Mouse (Mus musculus) left cerebral cortex, postnatal 4 days (tissue): Measurements from ENCODE around the gene Tgfbr3. TPM values are rescaled to one million over a fixed set of nuclear protein-coding genes. Genes with fewer than 3 reads are reported as not detected.

Source experiments
- DNase-seq: peaks from one replicate; pipeline ENCODE4 v3.0.0-alpha.2; 2022
- intact Hi-C: fragments of 180-260 bp; cut with DNase I; formaldehyde crosslinking; loops from one replicate; pipeline ENCODE4 v1.15.1; 2025
- total RNA-seq, 2 experiments: library from RNA; stranded (reverse); gene quantifications; 2 replicates each; pipeline ENCODE4 v1.2.3; 2021

Tgfbr3 gene
- total RNA-seq, result 1 to 10 TPM; 6.7 to 8.7 TPM

GRCm38 (mm10) chr5:107289234-107289764 is at the start of gene Tgfbr3:
Tgfbr3 (minus strand) TSS chr5:107289629.
- intact Hi-C loops, result no loop called here
- peak; percentile 82 for DNase-seq

- intact Hi-C loops, result no loop called here
Observed at GRCm38 (mm10) chr5:107330916-107331421, 41.5 kb upstream of the Tgfbr3 start, which contains the start of gene Brdt. Brdt (plus strand) TSS chr5:107331159.

DNA sequence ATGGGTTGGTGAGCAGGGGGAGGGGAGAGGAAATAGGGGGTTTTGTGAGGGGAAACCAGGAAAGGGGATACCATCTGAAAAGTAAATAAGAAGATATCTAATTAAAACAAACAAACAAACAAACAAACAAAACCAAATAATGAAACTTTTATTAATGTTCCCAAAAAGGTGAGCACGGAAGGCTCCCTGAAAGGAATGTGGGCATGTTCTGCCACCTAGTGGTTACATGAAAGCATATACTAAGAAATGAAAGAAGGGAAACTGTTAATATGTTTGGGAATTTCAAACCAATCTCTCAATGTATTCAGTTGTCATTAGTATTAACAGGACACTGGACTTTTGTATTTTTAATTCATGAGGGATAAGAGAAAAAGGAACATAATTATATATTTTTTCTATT is 31.3 kb upstream of the Tgfbr3 start:
- intact Hi-C loops, result loop anchor here (2.0 to 5.0 kb wide), 2 partner anchors 330 to 458 kb away; no protein-coding TSS in a partner anchor
- peak; percentile 12 for DNase-seq

More at GRCm38 (mm10) chr5:107330916-107331421, 41.5 kb upstream of the Tgfbr3 start, which contains the start of gene Brdt:
- no peak for DNase-seq

DNA sequence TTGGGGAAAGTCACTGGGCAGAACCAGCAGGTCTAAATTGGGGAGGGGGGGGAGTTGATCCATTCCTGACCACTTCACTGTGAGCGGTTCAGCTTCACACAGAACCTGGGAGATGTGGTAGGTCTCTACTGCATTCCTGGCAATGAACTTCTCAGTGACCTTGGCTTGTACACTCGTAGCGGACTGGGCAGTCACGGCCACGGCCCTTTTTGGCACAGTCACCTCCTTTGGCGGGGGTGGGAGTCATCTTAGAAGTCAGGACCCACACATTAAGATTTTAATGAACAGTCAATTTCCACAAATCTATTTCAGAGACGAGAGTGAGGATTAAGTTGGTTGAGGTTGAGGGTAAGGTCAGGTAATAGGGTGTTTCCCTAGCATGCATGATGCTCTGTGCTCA is 27.7 kb upstream of the Tgfbr3 start:
- intact Hi-C loops, result no loop called here
- DNase-seq, result no peak

GRCm38 (mm10) chr5:107307432-107307831 is 18.0 kb upstream of the Tgfbr3 start:
- no peak for DNase-seq
- intact Hi-C loops, result no loop called here

- intact Hi-C loops, result no loop called here
- DNase-seq, result no peak
Observed at GRCm38 (mm10) chr5:107304117-107304825, 14.8 kb upstream of the Tgfbr3 start.

DNA sequence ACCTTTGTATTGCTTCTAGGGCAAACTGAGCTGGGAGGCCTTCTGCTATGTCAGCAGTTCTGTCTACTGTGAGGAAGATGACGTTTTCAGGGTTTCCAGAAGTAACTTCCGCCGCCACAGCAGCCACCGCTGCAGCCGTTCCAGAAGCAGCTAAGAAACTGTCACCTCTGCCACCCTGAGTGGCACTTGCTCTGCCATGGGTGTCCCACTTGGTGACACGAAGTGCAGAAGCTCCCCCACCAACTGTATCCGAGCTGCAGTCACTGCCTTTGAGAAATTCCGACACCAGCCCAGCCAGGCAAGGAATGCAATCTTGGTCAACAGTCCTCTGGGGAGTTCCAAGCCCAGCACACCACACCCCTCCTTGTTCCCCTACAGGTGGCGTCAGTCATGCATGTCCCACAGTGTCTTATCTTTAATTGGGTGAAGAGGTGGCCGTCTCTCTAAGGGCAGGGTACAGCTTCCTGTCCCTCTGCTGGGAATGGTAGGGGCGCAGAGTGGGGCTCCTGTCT is 14.0 kb upstream of the Tgfbr3 start:
- intact Hi-C loops, result no loop called here
- DNase-seq, result no peak

DNA sequence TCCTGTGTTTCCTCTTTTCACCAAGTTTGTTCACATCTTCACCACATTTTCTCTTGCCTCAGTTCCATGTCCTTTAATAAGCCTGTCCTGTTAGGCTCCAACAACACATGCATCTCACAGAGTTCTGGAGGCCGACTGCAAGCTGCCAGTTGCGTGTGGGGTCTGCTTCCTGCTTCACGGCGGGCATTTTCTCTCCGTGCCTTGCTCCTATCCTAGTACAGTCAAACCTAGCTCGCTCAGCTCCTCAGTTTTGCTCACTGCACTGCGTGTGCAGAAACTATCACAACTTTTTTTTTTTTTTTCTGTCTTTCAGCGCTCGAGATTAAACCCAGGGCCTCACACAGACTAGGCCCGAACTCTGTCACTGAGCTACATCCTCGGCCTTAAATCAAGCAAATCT is 9.4 kb upstream of the Tgfbr3 start:
- intact Hi-C loops, result no loop called here
- no peak for DNase-seq

- intact Hi-C loops, result no loop called here
- DNase-seq, result peak; percentile 60
Observed at GRCm38 (mm10) chr5:107296512-107297322, 7.3 kb upstream of the Tgfbr3 start.

DNA sequence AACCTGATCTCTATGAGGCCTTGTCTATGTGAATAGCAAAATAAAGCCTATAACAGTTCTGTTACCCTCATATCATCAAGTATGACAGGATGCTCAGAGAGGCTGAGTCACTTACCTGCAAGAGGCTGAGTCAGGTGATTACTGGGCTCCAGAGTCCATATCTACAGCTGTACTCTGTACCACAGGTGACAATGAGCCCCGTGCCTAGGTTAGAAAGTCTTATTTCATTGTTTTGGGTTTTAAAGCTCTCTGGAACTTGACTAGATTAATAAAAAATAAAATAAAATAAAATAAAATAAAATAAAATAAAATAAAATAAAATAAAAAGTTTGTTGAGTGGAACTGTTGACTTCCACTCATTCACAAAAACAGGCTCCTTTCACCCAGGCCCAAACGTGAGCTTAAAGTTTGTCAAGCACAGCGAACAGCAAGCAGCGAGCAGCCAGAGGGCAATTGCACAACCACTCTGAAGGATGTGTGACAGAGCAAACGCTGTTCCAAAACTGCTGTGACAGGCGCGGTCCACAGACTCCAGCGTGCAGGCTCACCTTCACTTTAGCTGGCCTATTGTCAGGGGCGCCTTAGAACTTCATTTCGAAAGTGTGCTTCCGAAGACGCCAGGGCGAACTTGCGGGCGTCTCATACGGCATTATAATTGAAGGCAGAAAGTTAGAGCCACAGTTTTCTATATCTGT is 6.5 kb upstream of the Tgfbr3 start:
- intact Hi-C loops, result no loop called here
- no peak for DNase-seq

DNA sequence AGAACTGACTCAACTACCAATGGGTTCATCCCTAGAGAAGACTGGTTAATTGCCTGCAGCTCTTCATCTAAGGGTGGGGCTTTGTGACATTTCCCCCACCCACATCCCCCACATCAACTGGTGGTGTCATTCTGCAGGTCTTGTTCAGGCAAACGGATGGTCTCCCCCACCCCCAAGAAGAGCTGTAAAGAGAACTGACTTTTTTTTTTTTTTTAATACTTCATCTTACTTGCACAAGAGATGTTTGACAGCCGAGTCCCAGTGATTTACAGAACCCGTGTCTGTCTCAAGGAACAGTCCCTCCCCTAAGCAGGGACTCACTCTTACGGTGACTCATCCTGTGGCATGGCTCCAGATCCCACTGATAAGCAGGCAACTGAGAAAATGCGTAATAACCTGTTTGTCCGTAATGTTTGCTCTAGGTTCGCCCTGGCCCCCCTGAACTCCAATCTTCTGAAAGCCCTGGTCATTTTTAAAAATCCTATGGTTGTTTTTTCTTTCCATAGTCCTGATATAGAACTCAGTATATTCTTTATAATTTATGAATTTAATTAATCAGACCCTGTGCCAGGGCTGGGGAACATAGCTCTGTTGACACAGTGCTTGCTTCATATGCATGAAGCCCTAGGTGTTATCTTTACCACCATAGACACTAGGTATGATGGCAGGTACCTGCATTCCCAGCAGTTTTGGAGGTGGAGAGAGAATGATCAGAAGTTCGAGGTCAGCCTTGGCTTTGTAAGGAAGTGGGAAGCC is 5.8 kb upstream of the Tgfbr3 start:
- intact Hi-C loops, result no loop called here

GRCm38 (mm10) chr5:107294041-107294440 is 4.6 kb upstream of the Tgfbr3 start:
- intact Hi-C loops, result no loop called here

More for the DNA sequence above, 5.8 kb upstream of the Tgfbr3 start:
- peak; percentile 35 for DNase-seq

GRCm38 (mm10) chr5:107289986-107290385 is 557 bp upstream of the Tgfbr3 start:
- intact Hi-C loops, result no loop called here
- no peak for DNase-seq

More at GRCm38 (mm10) chr5:107294041-107294440, 4.6 kb upstream of the Tgfbr3 start:
- no peak for DNase-seq

- intact Hi-C loops, result no loop called here
- DNase-seq, result peak; percentile 17
Observed at GRCm38 (mm10) chr5:107288427-107289233, 799 bp downstream of the Tgfbr3 start.

- no peak for DNase-seq
- intact Hi-C loops, result no loop called here
Observed at GRCm38 (mm10) chr5:107287908-107288267, 1.5 kb downstream of the Tgfbr3 start.

DNA sequence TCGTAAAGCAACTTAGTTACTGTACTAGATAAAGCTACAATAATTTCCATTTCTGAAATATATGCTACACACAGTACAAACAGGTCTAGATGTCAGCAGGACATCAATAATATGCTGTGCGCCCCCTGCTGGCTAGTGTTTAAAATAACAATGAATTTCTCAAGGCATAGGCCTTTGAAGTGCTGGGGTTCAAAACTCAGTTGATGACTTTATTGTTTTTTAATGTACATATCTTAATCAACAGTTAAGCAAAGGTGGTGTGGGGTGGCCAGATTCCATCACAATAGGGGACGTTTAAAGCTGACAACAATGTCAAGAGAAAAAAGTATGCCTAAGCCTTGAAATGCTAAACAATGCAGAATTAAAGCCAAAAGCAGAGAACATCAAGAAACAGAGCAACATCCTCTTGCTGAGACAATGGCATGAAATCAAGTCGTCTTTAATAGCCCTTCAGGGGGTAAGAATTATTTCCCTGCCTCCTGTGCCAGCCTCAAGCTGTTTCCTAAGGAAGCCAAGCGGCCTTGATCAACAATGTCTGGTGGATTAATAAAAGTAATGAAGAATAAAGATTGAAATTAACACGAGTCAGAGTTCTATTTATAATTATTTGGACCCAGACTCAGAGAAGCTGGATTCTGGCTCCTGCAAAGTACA is 2.0 kb downstream of the Tgfbr3 start:
- DNase-seq, result peak; percentile 76
- intact Hi-C loops, result no loop called here

GRCm38 (mm10) chr5:107285563-107285962 is 3.9 kb downstream of the Tgfbr3 start:
- no peak for DNase-seq
- intact Hi-C loops, result no loop called here

DNA sequence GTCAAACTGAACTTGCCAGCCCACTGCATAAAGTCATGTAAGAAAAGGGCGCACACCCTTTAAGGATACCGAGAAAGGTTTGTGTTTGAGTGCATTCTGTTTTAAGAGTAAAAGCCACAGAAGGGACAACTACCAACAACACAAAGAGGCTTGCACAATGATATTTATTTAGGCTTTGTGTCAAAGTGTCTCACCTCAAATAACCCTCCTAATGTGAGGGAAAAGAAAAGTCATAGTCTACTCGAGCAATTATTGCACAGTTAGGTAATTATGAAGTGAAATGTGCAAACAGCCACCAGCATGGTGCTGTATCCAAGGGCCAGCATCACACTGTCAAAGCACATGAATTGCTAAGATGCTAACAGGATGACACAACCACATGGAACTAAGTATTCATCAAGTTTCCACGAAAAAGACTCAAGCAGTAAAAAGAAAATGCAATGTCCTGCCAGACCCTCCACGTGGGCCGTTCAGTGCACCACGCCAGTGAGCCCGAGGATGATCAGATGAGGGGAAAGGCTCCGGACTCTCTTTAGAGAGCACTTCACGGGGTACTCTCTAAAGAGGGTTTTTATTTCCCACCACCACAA is 5.4 kb downstream of the Tgfbr3 start:
- no peak for DNase-seq
- intact Hi-C loops, result no loop called here
